Mouse (Mus musculus) leukemia stem cell, adult 10-12 weeks (primary cell): ENCODE data around the gene Zc3h8. TPM values are rescaled to one million over a fixed set of nuclear protein-coding genes. Genes with fewer than 3 reads are reported as not detected.

Experiments used
- polyA plus RNA-seq: library from polyadenylated mRNA; stranded (reverse); fragments of >175 nt; gene quantifications from 2 replicates; pipeline ENCODE4 v1.2.3, GENCODE M21; 2012; ENCODE audit warnings: low replicate concordance

Gene Zc3h8
- 0.28 TPM in 1 of 2 replicates, not detected in the other for polyA plus RNA-seq

GRCm38 (mm10) chr2:128943538-128944528, at the start of gene Zc3h8:
Zc3h8 (minus strand) TSS chr2:128944077.

GRCm38 (mm10) chr2:128967661-128968441, 24.0 kb upstream of the Zc3h8 start, which contains the start of gene Gm10762:
Gm10762 (minus strand) TSS chr2:128967725.

GRCm38 (mm10) chr2:128966641-128967580, 23.0 kb upstream of the Zc3h8 start, which contains the start of gene Zc3h6:
Zc3h6 (plus strand) TSS chr2:128967402.

Other genes with a start within 250 kb of the Zc3h8 start
- gene Mertk, start 245.1 kb downstream of the Zc3h8 start, polyA plus RNA-seq = 0.98 and 3.9 TPM in 2 replicates
- gene Tmem87b, start 126.0 kb downstream of the Zc3h8 start, polyA plus RNA-seq = 1.9 and 3.7 TPM in 2 replicates
- not detected in 2 replicates for gene Fbln7, start 81.1 kb downstream of the Zc3h8 start, polyA plus RNA-seq
- 6.3 and 8.7 TPM in 2 replicates for gene Zc3h6, start 23.3 kb upstream of the Zc3h8 start, polyA plus RNA-seq
- 4.6 and 5.4 TPM in 2 replicates for gene Gm10762, start 23.6 kb upstream of the Zc3h8 start, polyA plus RNA-seq
- not detected in 2 replicates for gene Vinac1, start 104.1 kb upstream of the Zc3h8 start, polyA plus RNA-seq
- gene Ttl, start 121.9 kb upstream of the Zc3h8 start, polyA plus RNA-seq = 0.56 and 0.69 TPM in 2 replicates
- gene Polr1b, start 156.9 kb upstream of the Zc3h8 start, polyA plus RNA-seq = 14.1 and 21.1 TPM in 2 replicates
- 0.74 and 12.8 TPM in 2 replicates for gene Chchd5, start 185.6 kb upstream of the Zc3h8 start, polyA plus RNA-seq